Mouse (Mus musculus): Measurements from ENCODE around the gene Unk. TPM values are rescaled to one million over a fixed set of nuclear protein-coding genes. Genes with fewer than 3 reads are reported as not detected.

Unk gene
- polyA plus RNA-seq, 1 experiment from 2014 or later, result 34.7 TPM

GRCm38 (mm10) chr11:116040593-116040992, 10.5 kb downstream of the Unk start:
- Histone ChIP-seq H3K4me1 (no peaks in the 10 kb centered on the region), H3K27ac (no peak overlapping the region), H3K9me3 (no peaks in the 10 kb centered on the region), H3K4me3 (no peak overlapping the region), H3K4me2 (no peak overlapping the region), H3K36me3 (peaks cover 59% of the 10 kb centered on the region), H3K9ac (no peak overlapping the region), H3K27me3 (no peaks in the 10 kb centered on the region)
- ATAC-seq (ENCODE audit: insufficient number of reproducible peaks, low FRiP score, low TSS enrichment, low read depth), result no peak
- 78% methylated on average over 6 of the region's 6 CpGs for WGBS

GRCm38 (mm10) chr11:116041833-116042232, 11.7 kb downstream of the Unk start:
- Histone ChIP-seq H3K9me3 (no peaks in the 10 kb centered on the region), H3K27me3 (no peaks in the 10 kb centered on the region), H3K4me1 (no peaks in the 10 kb centered on the region), H3K9ac (no peak overlapping the region), H3K4me2 (no peak overlapping the region), H3K4me3 (no peak overlapping the region), H3K27ac (no peak overlapping the region), H3K36me3 (peaks cover 61% of the 10 kb centered on the region)
- 98% methylated on average over 2 of the region's 2 CpGs for WGBS
- ATAC-seq (ENCODE audit: insufficient number of reproducible peaks, low FRiP score, low TSS enrichment, low read depth), result no peak

DNA sequence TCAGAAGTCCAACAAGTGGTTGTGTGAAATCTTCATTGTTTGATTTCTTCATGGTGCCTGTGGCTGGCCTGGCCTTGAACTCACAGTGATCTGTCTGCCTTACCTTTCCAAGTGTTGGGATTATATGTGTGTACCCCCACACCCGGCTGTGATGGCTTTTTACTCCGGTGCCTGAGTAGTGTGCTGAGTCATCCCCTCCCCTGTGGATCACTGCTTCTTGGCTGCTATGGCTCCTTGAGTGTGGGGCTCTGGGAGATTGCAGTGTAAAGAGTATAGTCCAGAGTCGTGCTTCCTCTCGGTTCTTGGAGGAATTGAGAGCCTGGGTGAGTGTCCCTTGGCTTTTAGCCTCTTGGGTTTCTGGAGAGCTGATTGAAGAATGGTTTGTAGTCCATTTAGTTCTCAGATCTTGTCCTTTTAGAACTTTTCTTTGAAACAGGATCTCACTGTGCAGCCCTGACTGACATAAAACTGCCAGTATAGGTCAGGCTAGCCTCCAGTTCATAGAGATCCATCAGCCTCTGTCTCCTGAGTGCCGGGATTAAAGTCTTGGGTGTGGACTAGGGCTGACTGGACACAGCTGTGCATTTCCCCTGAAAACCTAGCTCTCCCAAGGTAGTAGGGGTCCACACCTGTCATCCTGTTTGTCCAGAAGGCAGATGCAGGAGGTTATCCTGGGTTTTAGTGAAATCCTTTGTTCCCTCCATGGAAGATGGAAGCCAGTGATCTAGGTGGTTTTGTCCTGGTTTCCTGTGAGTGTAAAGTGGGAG, 12.4 kb downstream of the Unk start:
- no peak for ATAC-seq (ENCODE audit: insufficient number of reproducible peaks, low FRiP score, low TSS enrichment, low read depth)
- peaks cover 66% of the 10 kb centered on the region for H3K36me3 ChIP-seq
- H3K4me1 ChIP-seq, result no peaks in the 10 kb centered on the region
- no peak overlapping the region for H3K9ac ChIP-seq
- WGBS, result 62% methylated on average over 5 of the region's 5 CpGs
- H3K9me3 ChIP-seq, result no peaks in the 10 kb centered on the region
- no peak overlapping the region for H3K4me2 ChIP-seq
- no peak overlapping the region for H3K4me3 ChIP-seq
- H3K27me3 ChIP-seq, result no peaks in the 10 kb centered on the region
- H3K27ac ChIP-seq, result no peak overlapping the region

DNA sequence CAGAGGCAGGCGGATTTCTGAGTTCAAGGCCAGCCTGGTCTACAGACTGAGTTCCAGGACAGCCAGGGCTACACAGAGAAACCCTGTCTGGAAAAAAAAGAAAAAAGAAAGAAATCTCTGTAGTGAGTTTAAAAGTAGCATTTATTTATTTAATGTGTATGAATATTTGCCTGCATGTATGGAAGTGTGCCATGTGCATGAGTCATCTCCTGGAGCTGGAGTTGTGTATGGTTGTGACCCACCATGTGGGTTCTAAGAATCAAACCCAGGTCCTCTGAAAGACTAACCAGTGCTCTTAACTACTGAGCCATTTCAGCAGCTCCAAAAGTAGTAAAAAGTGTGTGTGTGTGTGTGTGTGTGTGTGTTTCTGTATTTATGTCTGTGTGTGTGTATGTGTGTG, 13.2 kb downstream of the Unk start:
- Histone ChIP-seq H3K9me3 (no peaks in the 10 kb centered on the region), H3K36me3 (peaks cover 69% of the 10 kb centered on the region), H3K4me1 (no peaks in the 10 kb centered on the region), H3K27me3 (no peaks in the 10 kb centered on the region), H3K9ac (no peak overlapping the region), H3K4me2 (no peak overlapping the region), H3K27ac (no peak overlapping the region), H3K4me3 (no peak overlapping the region)
- ATAC-seq (ENCODE audit: insufficient number of reproducible peaks, low FRiP score, low TSS enrichment, low read depth), result no peak
- 97% methylated on average over 1 of the region's 1 CpGs for WGBS

- Histone ChIP-seq H3K4me1 (no peaks in the 10 kb centered on the region), H3K27me3 (no peaks in the 10 kb centered on the region), H3K4me2 (no peak overlapping the region), H3K4me3 (no peak overlapping the region), H3K36me3 (peaks cover 76% of the 10 kb centered on the region), H3K9ac (no peak overlapping the region), H3K9me3 (no peaks in the 10 kb centered on the region), H3K27ac (no peak overlapping the region)
- WGBS, result 95% methylated on average over 6 of the region's 6 CpGs
- no peak for ATAC-seq (ENCODE audit: insufficient number of reproducible peaks, low FRiP score, low TSS enrichment, low read depth)
Measured at GRCm38 (mm10) chr11:116045173-116045572, 15.1 kb downstream of the Unk start.

DNA sequence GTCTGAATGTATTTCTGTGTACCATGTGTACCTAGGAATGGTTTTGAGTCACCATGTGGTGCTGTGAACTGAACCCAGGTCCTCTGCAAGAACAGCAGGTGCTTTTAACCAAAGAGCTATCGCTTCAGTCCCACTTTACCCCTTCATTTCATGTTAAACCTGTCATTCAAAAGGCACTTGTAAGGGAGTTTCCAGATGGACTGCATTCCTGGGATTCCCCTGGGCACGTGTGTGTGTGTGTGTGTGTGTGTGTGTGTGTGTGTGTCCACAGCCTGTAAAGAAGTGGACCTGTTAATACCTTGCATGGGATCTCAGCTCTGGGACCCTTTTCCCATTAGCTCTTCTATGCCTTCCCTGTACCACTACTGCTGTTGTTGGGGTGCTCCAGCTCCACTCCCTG, 19.5 kb downstream of the Unk start:
- no peak overlapping the region for H3K4me3 ChIP-seq
- 71% methylated on average over 2 of the region's 2 CpGs for WGBS
- H3K36me3 ChIP-seq, result peaks cover 92% of the 10 kb centered on the region
- ATAC-seq (ENCODE audit: insufficient number of reproducible peaks, low FRiP score, low TSS enrichment, low read depth), result no peak
- H3K9ac ChIP-seq, result no peak overlapping the region
- no peaks in the 10 kb centered on the region for H3K27me3 ChIP-seq
- H3K4me2 ChIP-seq, result no peak overlapping the region
- H3K27ac ChIP-seq, result no peak overlapping the region
- H3K9me3 ChIP-seq, result no peaks in the 10 kb centered on the region
- H3K4me1 ChIP-seq, result no peaks in the 10 kb centered on the region

DNA sequence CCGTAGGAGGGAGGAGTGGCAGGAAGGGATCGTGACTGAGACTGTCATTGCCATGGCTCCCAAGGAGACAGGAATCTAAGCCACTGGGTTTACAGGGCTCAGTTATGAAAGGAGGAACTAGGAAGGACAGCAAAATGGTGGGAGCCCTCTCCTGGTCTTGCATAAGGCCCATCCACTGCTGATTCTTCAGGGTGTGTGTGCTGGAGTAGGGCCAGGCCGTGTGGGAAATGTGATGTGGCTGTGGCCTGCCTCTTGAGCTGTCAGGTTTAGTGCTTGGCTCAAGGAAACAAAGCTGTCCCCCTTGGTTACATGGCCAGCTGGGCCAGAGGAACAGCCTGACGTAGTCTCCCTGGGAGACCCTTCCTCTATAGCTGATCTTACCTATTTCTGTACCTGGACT, 20.1 kb downstream of the Unk start:
- WGBS, result 85% methylated on average over 4 of the region's 4 CpGs
- H3K9ac ChIP-seq, result no peak overlapping the region
- H3K9me3 ChIP-seq, result no peaks in the 10 kb centered on the region
- no peaks in the 10 kb centered on the region for H3K4me1 ChIP-seq
- no peak overlapping the region for H3K27ac ChIP-seq
- H3K27me3 ChIP-seq, result no peaks in the 10 kb centered on the region
- peaks cover 92% of the 10 kb centered on the region for H3K36me3 ChIP-seq
- H3K4me2 ChIP-seq, result no peak overlapping the region
- no peak for ATAC-seq (ENCODE audit: insufficient number of reproducible peaks, low FRiP score, low TSS enrichment, low read depth)
- H3K4me3 ChIP-seq, result no peak overlapping the region

GRCm38 (mm10) chr11:116053510-116054229, 23.5 kb downstream of the Unk start:
- Histone ChIP-seq H3K4me3 (no peak overlapping the region), H3K4me2 (no peak overlapping the region), H3K4me1 (peaks cover 6% of the 10 kb centered on the region; the same call in 1 of the 2 replicates), H3K9me3 (no peaks in the 10 kb centered on the region), H3K9ac (no peak overlapping the region), H3K27me3 (no peaks in the 10 kb centered on the region), H3K36me3 (peaks cover 100% of the 10 kb centered on the region), H3K27ac (no peak overlapping the region)
- no peak for ATAC-seq (ENCODE audit: insufficient number of reproducible peaks, low FRiP score, low TSS enrichment, low read depth)
- WGBS, result 94% methylated on average over 9 of the region's 9 CpGs

- Histone ChIP-seq H3K27me3 (no peaks in the 10 kb centered on the region), H3K9ac (no peak overlapping the region), H3K27ac (no peak overlapping the region), H3K9me3 (no peaks in the 10 kb centered on the region), H3K4me2 (no peak overlapping the region), H3K4me3 (no peak overlapping the region), H3K4me1 (peaks cover 6% of the 10 kb centered on the region; the same call in 1 of the 2 replicates), H3K36me3 (peaks cover 100% of the 10 kb centered on the region)
- WGBS, result 95% methylated on average over 11 of the region's 11 CpGs
- no peak for ATAC-seq (ENCODE audit: insufficient number of reproducible peaks, low FRiP score, low TSS enrichment, low read depth)
Measured at GRCm38 (mm10) chr11:116055873-116056272, 25.8 kb downstream of the Unk start.

- no peaks in the 10 kb centered on the region for H3K9me3 ChIP-seq
- H3K4me2 ChIP-seq, result no peak overlapping the region
- no peak for ATAC-seq (ENCODE audit: insufficient number of reproducible peaks, low FRiP score, low TSS enrichment, low read depth)
- WGBS, result 87% methylated on average over 4 of the region's 4 CpGs
- H3K4me1 ChIP-seq, result peaks cover 10% of the 10 kb centered on the region; the same call in 1 of the 2 replicates
- H3K4me3 ChIP-seq, result no peak overlapping the region
- H3K36me3 ChIP-seq, result peaks cover 100% of the 10 kb centered on the region
- H3K9ac ChIP-seq, result no peak overlapping the region
- no peaks in the 10 kb centered on the region for H3K27me3 ChIP-seq
- no peak overlapping the region for H3K27ac ChIP-seq
Measured at GRCm38 (mm10) chr11:116057237-116057881, 27.2 kb downstream of the Unk start.

GRCm38 (mm10) chr11:116058022-116058614, 28.0 kb downstream of the Unk start:
- no peak overlapping the region for H3K9ac ChIP-seq
- H3K27ac ChIP-seq, result no peak overlapping the region
- ATAC-seq (ENCODE audit: insufficient number of reproducible peaks, low FRiP score, low TSS enrichment, low read depth), result no peak
- 59% methylated on average over 12 of the region's 12 CpGs for WGBS
- H3K4me1 ChIP-seq, result peaks cover 10% of the 10 kb centered on the region; the same call in 1 of the 2 replicates
- no peak overlapping the region for H3K4me2 ChIP-seq
- no peak overlapping the region for H3K4me3 ChIP-seq
- H3K9me3 ChIP-seq, result no peaks in the 10 kb centered on the region
- no peaks in the 10 kb centered on the region for H3K27me3 ChIP-seq
- peaks cover 94% of the 10 kb centered on the region for H3K36me3 ChIP-seq
